Mouse (Mus musculus): ENCODE data around the gene Tmbim7.

GRCm38 (mm10) chr5:3691283-3691682, 40.3 kb downstream of the Tmbim7 start:
- TF ChIP-seq CTCF (IDR thresholded peaks at IDR 0.05; ENCODE audit: borderline replicate concordance, insufficient read depth, low read depth, low read length) = no peak
- no peak for TF ChIP-seq POLR2A (IDR thresholded peaks at IDR 0.05; ENCODE audit: borderline replicate concordance, insufficient read depth, low read length)

Measured in cerebellum, adult 2 months (tissue).